Mouse (Mus musculus) c-Kit-positive CD71-negative TER-119-negative erythroid progenitor cells, embryonic 14.5 days (primary cell): ENCODE data around the gene Ptk7.

Source experiments
- DNase-seq: peaks from one replicate; pipeline ENCODE4 v3.0.0-alpha.2; 2013; ENCODE audit warnings: low read depth

Ptk7 gene

DNA sequence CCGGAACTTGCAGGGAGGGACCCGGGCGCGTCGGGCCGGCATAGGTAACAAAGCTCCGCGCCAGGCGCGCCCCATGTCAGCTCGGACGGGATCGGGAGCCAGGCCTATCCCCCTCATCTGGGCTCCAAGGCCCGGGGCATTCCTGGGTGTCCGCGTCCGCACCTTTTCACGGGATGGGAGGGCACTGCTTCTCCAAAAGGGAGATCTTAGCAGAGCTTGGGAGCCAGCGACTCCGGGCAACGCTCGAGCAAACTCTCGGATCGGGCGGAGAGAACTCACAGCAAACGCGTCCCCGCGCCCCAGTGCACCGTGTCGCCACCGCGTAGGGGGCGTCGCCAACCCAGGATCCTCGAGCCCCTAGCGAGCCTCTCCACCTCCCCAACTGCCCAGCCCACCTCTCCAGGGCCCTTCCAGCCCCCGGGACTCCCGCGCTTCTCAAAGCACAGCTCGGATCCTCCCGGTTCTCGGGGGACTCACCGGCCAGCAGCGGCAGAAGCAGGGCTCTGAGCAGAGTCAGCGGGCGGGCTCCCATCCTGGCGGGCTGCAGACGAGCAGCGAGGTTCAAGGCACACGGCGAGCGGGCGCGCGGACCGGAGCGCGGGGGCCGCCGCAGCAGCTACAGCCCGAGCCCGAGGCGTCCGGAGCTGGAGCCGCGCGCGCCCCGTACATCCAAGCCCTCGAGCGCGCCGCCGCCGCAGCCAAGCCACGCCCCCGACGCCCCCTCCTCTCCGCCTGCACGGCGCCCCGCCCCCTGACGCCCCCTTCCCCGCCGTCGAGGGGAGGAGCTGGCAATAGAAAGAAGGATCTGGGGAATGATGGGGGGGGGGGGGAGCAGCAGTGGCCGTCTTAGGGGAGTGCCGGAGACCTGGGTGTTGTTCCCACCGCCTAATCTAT is at the start of gene Ptk7:
Gene Ptk7 (minus strand): TSS at position 714 of the 894 bp plus-strand sequence.
- DNase-seq = no peak

GRCm38 (mm10) chr17:46678911-46679310 is 49.6 kb upstream of the Ptk7 start:
- no peak for DNase-seq

GRCm38 (mm10) chr17:46678416-46678815 is 49.1 kb upstream of the Ptk7 start, which contains the start of gene Mea1:
Gene Mea1 (plus strand): TSS chr17:46678793.
- no peak for DNase-seq

DNA sequence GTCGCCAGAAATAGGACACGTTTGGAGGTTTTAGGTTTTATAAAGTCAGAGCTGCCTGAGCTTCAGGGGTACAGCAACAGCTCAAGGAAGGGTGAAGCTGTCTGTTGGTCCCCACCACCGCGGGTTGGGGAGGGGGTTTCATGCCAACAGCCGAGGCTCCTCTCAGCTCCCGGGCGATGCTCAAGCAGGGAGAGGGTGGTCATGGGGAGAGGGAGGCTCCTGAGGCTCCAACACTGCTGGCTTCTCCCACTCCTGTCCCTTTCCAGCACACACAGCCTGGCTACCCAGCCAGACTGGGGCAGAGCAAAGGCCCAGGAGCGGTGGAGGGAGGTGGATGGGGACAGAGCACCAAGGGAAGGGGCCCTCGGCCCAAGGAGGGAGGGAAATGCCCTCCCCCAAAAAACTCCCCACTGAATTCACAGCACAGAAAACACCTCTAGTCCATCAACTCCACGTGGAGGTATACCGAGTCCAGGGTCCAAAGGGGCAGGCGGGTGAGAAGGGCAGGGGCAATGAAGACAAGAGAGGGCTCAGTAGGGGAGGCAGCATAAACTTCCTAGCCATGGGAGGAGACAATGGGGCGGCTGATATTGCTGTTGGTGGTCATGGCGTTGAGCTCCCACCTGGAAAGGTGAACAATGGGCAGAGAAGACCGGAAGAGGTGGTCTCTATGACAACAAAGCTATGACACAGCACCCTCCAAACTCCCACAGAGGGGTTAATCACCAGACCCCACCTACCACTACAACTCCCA is 45.4 kb upstream of the Ptk7 start:
- no peak for DNase-seq

- peak; percentile 90 for DNase-seq
These were observed 44.7 kb upstream of the Ptk7 start, which contains the start of gene Rrp36 for GRCm38 (mm10) chr17:46673850-46674529. Gene Rrp36 (minus strand): TSS chr17:46674352.

- DNase-seq = no peak
These were observed 40.6 kb upstream of the Ptk7 start for GRCm38 (mm10) chr17:46669911-46670310.

- DNase-seq = no peak
These were observed 38.4 kb upstream of the Ptk7 start for GRCm38 (mm10) chr17:46667712-46668111.

DNA sequence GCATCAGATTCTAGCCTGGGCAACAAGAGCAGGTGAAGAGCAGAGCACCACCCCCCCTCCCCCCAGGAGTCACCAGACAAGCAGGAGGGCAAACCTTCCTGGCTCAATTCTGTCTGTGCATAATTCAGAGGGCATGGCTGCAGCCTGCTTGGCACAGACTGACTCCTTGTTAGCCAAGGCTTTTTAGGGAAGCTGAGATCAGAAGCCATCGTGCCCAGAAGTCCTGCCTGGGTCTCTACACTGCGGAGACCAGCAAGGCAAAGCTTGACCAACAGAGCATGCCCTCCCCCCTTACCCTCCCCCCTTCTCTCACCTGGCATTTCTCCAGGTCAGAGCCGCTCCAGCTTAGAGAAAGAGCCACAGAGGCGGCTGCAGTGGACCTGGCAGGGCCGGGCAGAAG is 33.4 kb upstream of the Ptk7 start:
- DNase-seq = no peak

DNA sequence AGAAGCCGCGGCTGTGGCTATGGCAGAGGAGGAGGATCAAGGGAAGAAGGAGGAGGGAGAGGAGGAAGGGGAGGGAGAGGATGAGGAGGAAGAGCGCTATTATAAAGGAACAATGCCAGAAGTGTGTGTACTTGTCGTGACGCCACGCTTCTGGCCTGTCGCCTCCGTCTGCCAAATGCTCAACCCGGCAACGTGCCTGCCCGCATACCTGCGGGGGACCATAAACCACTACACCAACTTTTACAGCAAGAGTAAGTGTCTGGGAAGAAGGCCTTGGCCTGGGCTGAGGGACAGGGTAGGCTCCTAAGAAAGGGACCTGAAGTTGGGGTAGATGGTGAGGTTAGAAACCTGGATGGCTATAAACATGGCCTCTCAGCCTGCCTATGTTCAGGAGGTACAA is 32.7 kb upstream of the Ptk7 start:
- DNase-seq = no peak

- no peak for DNase-seq
These were observed 32.0 kb upstream of the Ptk7 start for GRCm38 (mm10) chr17:46661351-46661750.

- DNase-seq = no peak
These were observed 26.8 kb upstream of the Ptk7 start for GRCm38 (mm10) chr17:46656054-46656453.

DNA sequence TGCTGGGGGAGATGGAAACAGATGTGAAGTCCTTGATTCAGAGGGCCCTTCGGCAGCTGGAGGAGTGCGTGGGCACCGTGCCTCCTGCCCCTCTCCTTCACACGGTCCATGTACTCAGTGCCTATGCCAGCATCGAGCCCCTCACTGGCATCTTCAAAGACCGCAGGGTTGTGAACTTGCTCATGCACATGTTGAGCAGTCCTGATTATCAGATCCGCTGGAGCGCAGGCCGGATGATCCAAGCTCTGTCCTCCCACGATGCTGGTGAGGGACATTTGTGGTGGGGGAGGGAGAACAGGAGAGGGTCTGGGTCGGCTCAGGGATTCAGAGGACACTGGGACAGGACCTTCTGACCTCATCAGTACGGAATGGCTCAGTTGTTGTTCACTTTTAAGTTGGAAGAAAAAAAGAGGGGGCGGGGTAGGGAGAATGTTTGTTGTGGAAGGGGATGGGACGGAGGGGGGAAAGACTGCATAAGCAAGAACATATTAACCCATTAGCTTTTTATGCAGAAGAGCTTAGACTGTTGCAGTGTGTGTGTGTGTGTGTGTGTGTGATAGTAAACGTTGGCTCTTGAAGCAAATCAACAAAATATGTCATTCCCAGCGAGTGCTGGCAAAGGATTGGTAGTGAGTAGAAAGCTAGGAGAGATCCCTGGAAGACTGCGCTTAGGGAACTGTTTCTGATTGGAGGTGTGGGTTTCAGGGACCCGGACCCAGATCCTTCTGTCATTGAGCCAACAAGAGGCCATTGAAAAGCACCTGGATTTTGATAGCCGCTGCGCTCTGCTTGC is 22.6 kb upstream of the Ptk7 start:
- no peak for DNase-seq

DNA sequence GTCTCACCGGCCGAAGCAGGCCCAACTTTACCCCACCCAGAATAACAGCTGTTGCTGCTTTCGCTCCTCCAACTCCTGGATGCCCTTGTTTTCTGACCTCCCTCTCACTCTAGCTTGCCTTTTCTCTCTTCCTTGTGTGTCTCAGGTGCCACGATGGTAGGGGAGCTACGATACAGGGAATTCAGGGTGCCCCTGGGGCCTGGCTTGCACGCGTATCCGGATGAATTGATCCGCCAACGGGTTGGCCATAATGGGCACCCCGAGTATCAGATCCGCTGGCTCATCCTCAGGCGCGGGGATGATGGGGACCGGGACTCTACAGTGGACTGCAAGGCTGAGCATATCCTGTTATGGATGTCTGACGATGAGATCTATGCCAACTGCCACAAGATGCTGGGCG is 22.0 kb upstream of the Ptk7 start:
- DNase-seq = no peak

DNA sequence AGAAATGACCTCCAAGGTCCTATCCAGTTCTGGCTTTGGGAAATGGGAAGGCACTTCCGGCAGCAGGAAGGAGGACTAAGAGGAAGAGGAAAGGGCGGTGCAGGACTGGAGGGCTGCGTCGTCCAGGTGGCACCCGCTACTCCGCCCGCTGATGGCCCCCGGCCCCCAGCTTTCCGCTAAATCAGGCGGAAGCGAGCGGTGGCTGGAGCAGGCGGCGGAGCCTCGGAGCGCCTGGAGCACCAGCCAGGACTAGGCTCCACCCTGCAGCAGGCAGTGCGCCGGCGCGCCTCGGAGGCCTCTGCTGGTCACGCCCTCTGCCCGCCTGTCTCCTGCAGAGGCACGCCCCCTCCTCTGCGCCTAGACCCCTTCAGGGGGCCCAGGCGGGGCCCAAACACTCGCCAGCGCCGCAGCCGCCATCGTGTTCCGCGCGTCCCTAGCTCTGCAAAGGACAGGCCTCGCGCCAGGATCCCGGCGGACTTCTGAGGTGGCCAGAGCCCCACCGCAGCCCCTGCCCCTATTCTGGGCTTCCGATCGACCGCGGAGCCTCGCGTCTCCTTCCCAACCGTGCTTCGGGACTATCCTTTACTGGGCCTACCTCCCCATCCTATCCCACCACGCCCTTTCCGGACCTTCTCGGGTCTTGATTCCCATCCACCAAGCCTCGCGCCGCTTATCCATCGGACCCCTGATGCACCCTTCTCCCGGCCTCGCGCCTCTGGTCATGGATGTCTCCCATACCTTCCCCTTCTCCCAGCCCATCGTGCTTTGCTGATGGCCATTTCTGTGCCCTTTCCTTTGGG is 21.1 kb upstream of the Ptk7 start, which contains the start of gene Cul7:
Gene Cul7 (plus strand): TSS at position 106 of the 800 bp plus-strand sequence.
- DNase-seq = peak; percentile 71

GRCm38 (mm10) chr17:46649811-46650210 is 20.5 kb upstream of the Ptk7 start:
- DNase-seq = no peak

DNA sequence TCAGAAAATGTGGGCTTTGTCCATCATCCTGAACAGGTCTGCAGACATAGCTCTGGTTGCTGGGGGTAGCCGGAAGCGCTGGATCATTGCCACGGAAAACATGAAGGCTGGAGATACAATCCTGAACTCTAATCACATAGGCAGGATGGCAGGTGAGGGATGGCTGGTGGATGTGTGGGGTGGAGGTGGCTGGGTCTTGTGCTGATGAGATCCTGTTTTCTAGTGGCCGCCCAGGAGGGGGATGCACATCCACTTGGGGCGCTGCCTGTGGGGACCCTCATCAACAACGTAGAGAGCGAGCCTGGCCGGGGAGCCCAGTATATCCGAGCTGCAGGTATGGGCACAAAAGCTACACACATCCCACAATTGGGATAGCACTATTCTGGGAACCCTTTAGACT is 19.1 kb upstream of the Ptk7 start:
- DNase-seq = no peak

GRCm38 (mm10) chr17:46647279-46647678 is 18.0 kb upstream of the Ptk7 start:
- DNase-seq = no peak

DNA sequence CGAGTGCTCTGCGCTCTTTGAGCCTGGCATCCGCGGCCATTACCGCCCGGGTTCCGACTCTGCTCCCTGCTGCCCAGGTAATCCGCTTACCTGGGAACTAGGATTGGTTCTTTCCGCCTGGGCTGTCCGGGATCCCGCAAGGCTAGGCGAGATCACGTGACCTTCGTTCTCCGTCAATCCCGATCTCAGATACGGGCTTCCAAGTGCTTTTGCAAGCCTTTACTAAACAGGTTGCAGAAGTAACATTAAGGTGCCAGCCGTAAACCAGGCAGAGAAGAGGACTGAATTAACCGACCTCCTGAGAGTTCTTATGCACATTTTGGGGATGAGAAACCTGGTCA is 17.0 kb upstream of the Ptk7 start:
- DNase-seq = peak; percentile 58

GRCm38 (mm10) chr17:46645561-46646321 is 16.4 kb upstream of the Ptk7 start, which contains the start of the genes Klc4 and Mrpl2:
Gene Klc4 (minus strand): TSS chr17:46646022.
Gene Mrpl2 (plus strand): TSS chr17:46646229.
- DNase-seq = peak; percentile 98

DNA sequence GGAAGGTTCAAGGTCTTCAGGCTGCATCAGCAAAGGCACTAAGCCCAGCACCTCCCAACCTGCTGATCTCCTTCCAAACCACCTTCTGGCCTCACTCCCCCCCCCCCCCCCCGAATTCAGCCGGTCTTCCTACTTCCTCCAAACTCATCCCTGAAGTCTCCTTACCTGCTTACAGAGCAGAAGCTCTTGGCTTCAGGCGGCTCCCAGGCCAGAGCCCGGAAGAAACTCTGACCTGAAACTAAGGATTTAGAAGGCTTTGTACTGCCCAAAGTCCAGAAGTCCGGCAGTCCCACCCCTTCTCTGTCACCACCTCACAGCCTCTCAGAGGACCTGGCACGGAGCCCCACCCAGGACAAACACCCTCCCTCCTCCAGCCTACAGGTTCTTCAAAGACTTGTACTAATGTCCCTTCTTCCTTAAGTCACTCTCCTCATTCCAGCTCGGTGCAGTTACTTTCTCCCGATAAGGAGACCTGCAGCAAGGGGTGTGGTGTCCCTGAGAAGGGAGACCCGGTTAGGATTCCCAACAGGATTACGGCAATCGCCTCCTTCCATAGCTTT is 15.7 kb upstream of the Ptk7 start:
- no peak for DNase-seq
